Mouse (Mus musculus): ENCODE measurements at regions not wholly inside any gene's neighbourhood (a gene's known extent, or its start where the extent isn't known, plus 50 kb on each side); places are given as distances from the start of the nearest gene placed in this dataset.
A peak's percentile ranks its signal among the peaks of the same experiment; 100 is the strongest.

- H3K36me3 ChIP-seq = no peaks in the 10 kb centered on the region
Measured at GRCm38 (mm10) chr16:74732940-74733776, 321.5 kb upstream of the Robo2 start.

GRCm38 (mm10) chr16:74730169-74730794 is 318.7 kb upstream of the Robo2 start:
- ATAC-seq (ENCODE audit: borderline replicate concordance, extremely low read depth, low FRiP score, low TSS enrichment) = peak; percentile 87; the same call in 1 of the 2 replicates
- Histone ChIP-seq H3K4me3 (no peak overlapping the region), H3K4me1 (no peaks in the 10 kb centered on the region), H3K27ac (no peak overlapping the region), H3K36me3 (no peaks in the 10 kb centered on the region), H3K9ac (no peak overlapping the region), H3K4me2 (no peak overlapping the region), H3K27me3 (no peaks in the 10 kb centered on the region), H3K9me3 (no peaks in the 10 kb centered on the region)
- 46% methylated on average over 3 of the region's 3 CpGs for WGBS

More at GRCm38 (mm10) chr16:74732940-74733776, 321.5 kb upstream of the Robo2 start:
- Histone ChIP-seq H3K4me3 (no peak overlapping the region), H3K27ac (no peak overlapping the region), H3K9me3 (no peaks in the 10 kb centered on the region), H3K4me1 (no peaks in the 10 kb centered on the region), H3K4me2 (no peak overlapping the region), H3K9ac (no peak overlapping the region), H3K27me3 (no peaks in the 10 kb centered on the region)
- no peak for ATAC-seq (ENCODE audit: borderline replicate concordance, extremely low read depth, low FRiP score, low TSS enrichment)
- 80% methylated on average over 9 of the region's 9 CpGs for WGBS

GRCm38 (mm10) chr16:74723217-74723616 is 311.6 kb upstream of the Robo2 start:
- Histone ChIP-seq H3K4me1 (no peaks in the 10 kb centered on the region), H3K36me3 (no peaks in the 10 kb centered on the region), H3K27ac (no peak overlapping the region), H3K4me3 (no peak overlapping the region), H3K9me3 (no peaks in the 10 kb centered on the region), H3K27me3 (no peaks in the 10 kb centered on the region), H3K4me2 (no peak overlapping the region), H3K9ac (no peak overlapping the region)
- ATAC-seq (ENCODE audit: borderline replicate concordance, extremely low read depth, low FRiP score, low TSS enrichment) = no peak
- WGBS = 56% methylated on average over 1 of the region's 1 CpGs

- H3K27me3 ChIP-seq = no peaks in the 10 kb centered on the region
- no peak for ATAC-seq (ENCODE audit: borderline replicate concordance, extremely low read depth, low FRiP score, low TSS enrichment)
- no peak overlapping the region for H3K27ac ChIP-seq
- H3K9ac ChIP-seq = no peak overlapping the region
- WGBS = 54% methylated on average over 2 of the region's 2 CpGs
- no peaks in the 10 kb centered on the region for H3K36me3 ChIP-seq
- H3K9me3 ChIP-seq = no peaks in the 10 kb centered on the region
- H3K4me2 ChIP-seq = no peak overlapping the region
- no peaks in the 10 kb centered on the region for H3K4me1 ChIP-seq
- no peak overlapping the region for H3K4me3 ChIP-seq
Measured at GRCm38 (mm10) chr16:74718154-74718553, 306.5 kb upstream of the Robo2 start.

- no peak overlapping the region for H3K4me3 ChIP-seq
- H3K9ac ChIP-seq = no peak overlapping the region
- ATAC-seq (ENCODE audit: borderline replicate concordance, extremely low read depth, low FRiP score, low TSS enrichment) = no peak
- 63% methylated on average over 1 of the region's 1 CpGs for WGBS
- H3K4me1 ChIP-seq = no peaks in the 10 kb centered on the region
- no peak overlapping the region for H3K4me2 ChIP-seq
- H3K27me3 ChIP-seq = no peaks in the 10 kb centered on the region
- no peaks in the 10 kb centered on the region for H3K9me3 ChIP-seq
- no peaks in the 10 kb centered on the region for H3K36me3 ChIP-seq
- no peak overlapping the region for H3K27ac ChIP-seq
Measured at GRCm38 (mm10) chr16:74717622-74718021, 306.0 kb upstream of the Robo2 start.

GRCm38 (mm10) chr16:74714950-74715349 is 303.3 kb upstream of the Robo2 start:
- H3K4me1 ChIP-seq = no peaks in the 10 kb centered on the region
- H3K27ac ChIP-seq = no peak overlapping the region
- H3K27me3 ChIP-seq = no peaks in the 10 kb centered on the region
- no peaks in the 10 kb centered on the region for H3K36me3 ChIP-seq
- no peak overlapping the region for H3K4me2 ChIP-seq
- no peak for ATAC-seq (ENCODE audit: borderline replicate concordance, extremely low read depth, low FRiP score, low TSS enrichment)
- no peak overlapping the region for H3K9ac ChIP-seq
- WGBS = 55% methylated on average over 1 of the region's 1 CpGs
- no peaks in the 10 kb centered on the region for H3K9me3 ChIP-seq
- H3K4me3 ChIP-seq = no peak overlapping the region

GRCm38 (mm10) chr16:74712515-74712914 is 300.9 kb upstream of the Robo2 start:
- ATAC-seq (ENCODE audit: borderline replicate concordance, extremely low read depth, low FRiP score, low TSS enrichment) = peak; percentile 82; the same call in 1 of the 2 replicates
- WGBS = 24% methylated on average over 6 of the region's 6 CpGs

GRCm38 (mm10) chr16:74702067-74702466 is 290.4 kb upstream of the Robo2 start:
- Histone ChIP-seq H3K4me2 (no peak overlapping the region), H3K4me3 (no peak overlapping the region), H3K9me3 (no peaks in the 10 kb centered on the region), H3K4me1 (no peaks in the 10 kb centered on the region), H3K9ac (no peak overlapping the region), H3K27ac (no peak overlapping the region), H3K36me3 (no peaks in the 10 kb centered on the region), H3K27me3 (no peaks in the 10 kb centered on the region)
- ATAC-seq (ENCODE audit: borderline replicate concordance, extremely low read depth, low FRiP score, low TSS enrichment) = no peak
- WGBS = 58% methylated on average over 3 of the region's 3 CpGs

More at GRCm38 (mm10) chr16:74712515-74712914, 300.9 kb upstream of the Robo2 start:
- Histone ChIP-seq H3K4me1 (no peaks in the 10 kb centered on the region), H3K4me2 (no peak overlapping the region; the same call in 1 of the 2 replicates), H3K36me3 (no peaks in the 10 kb centered on the region), H3K27ac (no peak overlapping the region), H3K4me3 (no peak overlapping the region), H3K9me3 (no peaks in the 10 kb centered on the region), H3K27me3 (no peaks in the 10 kb centered on the region), H3K9ac (no peak overlapping the region)

- H3K4me3 ChIP-seq = no peak overlapping the region
- no peak overlapping the region for H3K4me2 ChIP-seq
- no peaks in the 10 kb centered on the region for H3K4me1 ChIP-seq
- H3K27me3 ChIP-seq = no peaks in the 10 kb centered on the region
- 10% methylated on average over 3 of the region's 3 CpGs for WGBS
- H3K36me3 ChIP-seq = no peaks in the 10 kb centered on the region
- no peak for ATAC-seq (ENCODE audit: borderline replicate concordance, extremely low read depth, low FRiP score, low TSS enrichment)
- H3K27ac ChIP-seq = no peak overlapping the region
- no peaks in the 10 kb centered on the region for H3K9me3 ChIP-seq
- no peak overlapping the region for H3K9ac ChIP-seq
Measured at GRCm38 (mm10) chr16:74683371-74683770, 271.7 kb upstream of the Robo2 start.

GRCm38 (mm10) chr16:74675586-74675985 is 264.0 kb upstream of the Robo2 start:
- H3K4me3 ChIP-seq = no peak overlapping the region
- H3K9ac ChIP-seq = no peak overlapping the region
- no peaks in the 10 kb centered on the region for H3K36me3 ChIP-seq
- H3K27ac ChIP-seq = no peak overlapping the region
- no peak overlapping the region for H3K4me2 ChIP-seq
- ATAC-seq (ENCODE audit: borderline replicate concordance, extremely low read depth, low FRiP score, low TSS enrichment) = no peak
- H3K9me3 ChIP-seq = no peaks in the 10 kb centered on the region
- no peaks in the 10 kb centered on the region for H3K4me1 ChIP-seq
- H3K27me3 ChIP-seq = no peaks in the 10 kb centered on the region

- Histone ChIP-seq H3K27ac (no peak overlapping the region), H3K9me3 (no peaks in the 10 kb centered on the region), H3K27me3 (no peaks in the 10 kb centered on the region), H3K4me2 (no peak overlapping the region), H3K4me1 (no peaks in the 10 kb centered on the region), H3K4me3 (no peak overlapping the region), H3K9ac (no peak overlapping the region), H3K36me3 (no peaks in the 10 kb centered on the region)
- 89% methylated on average over 3 of the region's 3 CpGs for WGBS
- ATAC-seq (ENCODE audit: borderline replicate concordance, extremely low read depth, low FRiP score, low TSS enrichment) = no peak
Measured at GRCm38 (mm10) chr16:74671466-74671865, 259.8 kb upstream of the Robo2 start.

GRCm38 (mm10) chr16:74664337-74664736 is 252.7 kb upstream of the Robo2 start:
- WGBS = 45% methylated on average over 1 of the region's 1 CpGs
- H3K9me3 ChIP-seq = no peaks in the 10 kb centered on the region
- no peaks in the 10 kb centered on the region for H3K36me3 ChIP-seq
- H3K27ac ChIP-seq = no peak overlapping the region
- no peaks in the 10 kb centered on the region for H3K4me1 ChIP-seq
- no peak for ATAC-seq (ENCODE audit: borderline replicate concordance, extremely low read depth, low FRiP score, low TSS enrichment)
- no peak overlapping the region for H3K4me2 ChIP-seq
- H3K4me3 ChIP-seq = no peak overlapping the region
- no peak overlapping the region for H3K9ac ChIP-seq
- no peaks in the 10 kb centered on the region for H3K27me3 ChIP-seq

All from lung, embryonic 15.5 days (tissue).